Mouse (Mus musculus): ENCODE measurements around the gene Eif2ak4.

- TF ChIP-seq POLR2A (IDR thresholded peaks at IDR 0.05; ENCODE audit: borderline replicate concordance, insufficient read depth, low read length) = no peak
- TF ChIP-seq CTCF (IDR thresholded peaks at IDR 0.05; ENCODE audit: borderline replicate concordance, insufficient read depth, low read depth, low read length) = no peak
Observed at GRCm38 (mm10) chr2:118512418-118513377, 124.3 kb downstream of the Eif2ak4 start.

All from cerebellum, adult 2 months (tissue).